14 mouse cellular contexts compared by ENCODE assay signal in genomic region chr2:5607920-5608841, GRCm38 (mm10).
A peak's percentile ranks its signal among the peaks of the same experiment; 100 is the strongest.
DNase-seq lines count a peak whose midpoint lies in the region; ATAC-seq and TF ChIP-seq lines count a peak whose summit lies in the region.
"Had no signal": no experiment of that assay in that cellular context is flagged by ENCODE, and none has a peak within 500 bp of the region (broad histone marks: within the 10 kb centered on the region; RNA-seq: fewer than 3 reads in every experiment).

No protein-coding gene starts in this region.

- peak; percentile 46; the same call in 1 of the 2 replicates for ATAC-seq in hindbrain, embryonic 13.5 days (ENCODE audit: low FRiP score)
- ATAC-seq in lung, postnatal 0 days, result peak; percentile 53
- no peak for ATAC-seq in heart, embryonic 12.5 days (ENCODE audit: insufficient number of reproducible peaks, low FRiP score)

- H3K4me1 ChIP-seq in hindbrain, embryonic 13.5 days (replicated peaks), result peaks cover 19% of the 10 kb centered on the region
- H3K4me1 ChIP-seq in hindbrain, embryonic 10.5 days (replicated peaks), result peaks cover 8% of the 10 kb centered on the region
- H3K4me1 ChIP-seq in lung, postnatal 0 days (ENCODE audit: insufficient read depth, low read depth, low read length), result no peaks in the 10 kb centered on the region
- H3K4me1 ChIP-seq in cerebellum, adult 2 months (ENCODE audit: control insufficient read depth, insufficient read depth, low read length), result peaks cover 19% of the 10 kb centered on the region
- H3K4me1 ChIP-seq in heart, embryonic 12.5 days (replicated peaks), result peaks cover 31% of the 10 kb centered on the region
- peaks cover 3% of the 10 kb centered on the region; the same call in 1 of the 2 replicates for H3K4me1 ChIP-seq in heart, adult 2 months (ENCODE audit: control insufficient read depth, insufficient read depth, low read length)

- H3K36me3 ChIP-seq in hindbrain, embryonic 13.5 days, result no peaks in the 10 kb centered on the region
- no peaks in the 10 kb centered on the region for H3K36me3 ChIP-seq in hindbrain, embryonic 10.5 days
- no peaks in the 10 kb centered on the region for H3K36me3 ChIP-seq in lung, postnatal 0 days (ENCODE audit: insufficient read depth, low read length)
- no peaks in the 10 kb centered on the region for H3K36me3 ChIP-seq in heart, embryonic 12.5 days
- H3K36me3 ChIP-seq in heart, adult 2 months (ENCODE audit: control insufficient read depth, insufficient read depth, low read length), result no peaks in the 10 kb centered on the region
- H3K36me3 ChIP-seq: forebrain, embryonic 12.5 days had no signal

- no peaks in the 10 kb centered on the region for H3K9me3 ChIP-seq in hindbrain, embryonic 13.5 days
- H3K9me3 ChIP-seq in hindbrain, embryonic 10.5 days, result no peaks in the 10 kb centered on the region
- H3K9me3 ChIP-seq in lung, postnatal 0 days (ENCODE audit: low read length), result no peaks in the 10 kb centered on the region
- no peaks in the 10 kb centered on the region for H3K9me3 ChIP-seq in heart, embryonic 12.5 days (replicated peaks)
- H3K9me3 ChIP-seq: forebrain, embryonic 12.5 days had no signal

- TF ChIP-seq EP300 in lung, postnatal 0 days (IDR thresholded peaks at IDR 0.05), result no peak
- no peak for TF ChIP-seq EP300 in heart, adult 2 months (IDR thresholded peaks at IDR 0.05; ENCODE audit: insufficient read depth, low read depth, low read length)

- H3K27ac ChIP-seq in hindbrain, embryonic 13.5 days, result no peak overlapping the region
- no peak overlapping the region for H3K27ac ChIP-seq in hindbrain, embryonic 10.5 days
- no peak overlapping the region for H3K27ac ChIP-seq in lung, postnatal 0 days (ENCODE audit: low read length)
- H3K27ac ChIP-seq in cerebellum, adult 2 months (ENCODE audit: insufficient read depth, low read length), result peak overlapping the region; percentile 11; the same call in 1 of the 2 replicates
- no peak overlapping the region for H3K27ac ChIP-seq in heart, embryonic 12.5 days (ENCODE audit: poor library complexity, severe bottlenecking)
- no peak overlapping the region for H3K27ac ChIP-seq in heart, adult 2 months
- H3K27ac ChIP-seq: forebrain, embryonic 12.5 days; kidney, postnatal 0 days had no signal

- no peak for DNase-seq in hindbrain, embryonic 10.5 days (ENCODE audit: low spot score)
- DNase-seq in lung, postnatal 0 days (ENCODE audit: low spot score), result peak; percentile 19
- no peak for DNase-seq in lung, postnatal 14 days
- peak; percentile 33 to 42 for DNase-seq in cerebellum, adult 2 months
- DNase-seq in lung, postnatal 4 days, result peak; percentile 16 to 35
- no peak for DNase-seq in heart, adult 2 months
- DNase-seq: adrenal gland, postnatal 36 days; gastrocnemius, postnatal 36 days; heart, postnatal 14 days; thymus, adult 2 months had no signal

- TF ChIP-seq POLR2A in cerebellum, adult 2 months (IDR thresholded peaks at IDR 0.05; ENCODE audit: borderline replicate concordance, insufficient read depth, low read length), result no peak
- TF ChIP-seq POLR2A in heart, adult 2 months (IDR thresholded peaks at IDR 0.05; ENCODE audit: insufficient read depth, low read depth, low read length), result no peak

- H3K4me3 ChIP-seq in hindbrain, embryonic 13.5 days, result no peak overlapping the region
- no peak overlapping the region for H3K4me3 ChIP-seq in hindbrain, embryonic 10.5 days
- H3K4me3 ChIP-seq in lung, postnatal 0 days (ENCODE audit: low read depth, low read length), result no peak overlapping the region
- no peak overlapping the region for H3K4me3 ChIP-seq in cerebellum, adult 2 months (replicated peaks; ENCODE audit: insufficient read depth, low read depth, low read length)
- no peak overlapping the region for H3K4me3 ChIP-seq in heart, embryonic 12.5 days
- no peak overlapping the region for H3K4me3 ChIP-seq in heart, adult 2 months
- H3K4me3 ChIP-seq: forebrain, embryonic 12.5 days had no signal

- H3K4me2 ChIP-seq in hindbrain, embryonic 13.5 days, result no peak overlapping the region
- H3K4me2 ChIP-seq in lung, postnatal 0 days (replicated peaks; ENCODE audit: low read depth, low read length), result no peak overlapping the region
- H3K4me2 ChIP-seq in heart, embryonic 12.5 days, result no peak overlapping the region
- H3K4me2 ChIP-seq: forebrain, embryonic 12.5 days had no signal

- H3K27me3 ChIP-seq in hindbrain, embryonic 13.5 days, result no peaks in the 10 kb centered on the region
- H3K27me3 ChIP-seq in hindbrain, embryonic 10.5 days (ENCODE audit: insufficient read depth, poor library complexity, severe bottlenecking), result no peaks in the 10 kb centered on the region
- no peaks in the 10 kb centered on the region for H3K27me3 ChIP-seq in lung, postnatal 0 days (replicated peaks; ENCODE audit: insufficient read depth, low read length)
- H3K27me3 ChIP-seq in cerebellum, adult 2 months (ENCODE audit: control insufficient read depth, insufficient read depth, low read length), result no peaks in the 10 kb centered on the region
- no peaks in the 10 kb centered on the region for H3K27me3 ChIP-seq in heart, embryonic 12.5 days (replicated peaks)
- no peaks in the 10 kb centered on the region for H3K27me3 ChIP-seq in heart, adult 2 months (ENCODE audit: control insufficient read depth, insufficient read depth, low read length)
- H3K27me3 ChIP-seq: forebrain, embryonic 12.5 days had no signal

- intact Hi-C loops in heart, adult 2 months (cut with DNase I), result no loop called here

- H3K9ac ChIP-seq in hindbrain, embryonic 13.5 days, result no peak overlapping the region
- H3K9ac ChIP-seq in lung, postnatal 0 days (replicated peaks; ENCODE audit: low read depth), result no peak overlapping the region
- H3K9ac ChIP-seq in heart, embryonic 12.5 days, result no peak overlapping the region
- no peak overlapping the region for H3K9ac ChIP-seq in heart, adult 2 months (ENCODE audit: low read depth, low read length)
- H3K9ac ChIP-seq: forebrain, embryonic 12.5 days had no signal

- no peak for TF ChIP-seq CTCF in lung, postnatal 0 days (IDR thresholded peaks at IDR 0.05)
- TF ChIP-seq CTCF in cerebellum, adult 2 months (IDR thresholded peaks at IDR 0.05; ENCODE audit: borderline replicate concordance, insufficient read depth, low read depth, low read length), result no peak
- no peak for TF ChIP-seq CTCF in heart, adult 2 months (IDR thresholded peaks at IDR 0.05)

- WGBS in hindbrain, embryonic 13.5 days, result 70% methylated on average over 11 of the region's 11 CpGs
- WGBS in hindbrain, embryonic 10.5 days, result 84% methylated on average over 11 of the region's 11 CpGs
- 65% methylated on average over 11 of the region's 11 CpGs for WGBS in lung, postnatal 0 days
- WGBS in cerebellum, adult 2 months, result 16% methylated on average over 11 of the region's 11 CpGs
- 80% methylated on average over 11 of the region's 11 CpGs for WGBS in heart, embryonic 12.5 days
- WGBS in heart, adult 2 months, result 74% methylated on average over 11 of the region's 11 CpGs

- no peaks in the 10 kb centered on the region for H3K79me2 ChIP-seq in heart, adult 2 months (replicated peaks; ENCODE audit: control insufficient read depth, insufficient read depth, low read length)

Comparison
In these comparisons a context has a peak if more than half of its experiments do, and no peak if none do; other contexts are left out.
1. DNase-seq: peak in lung, postnatal 0 days (single experiment), cerebellum, adult 2 months (2 of 2) and lung, postnatal 4 days (2 of 2); none in hindbrain, embryonic 10.5 days (single experiment), lung, postnatal 14 days (single experiment) and heart, adult 2 months (0 of 2).